Mouse (Mus musculus) spleen, postnatal 10 days (tissue): ENCODE results near the gene Sec23b.

Experiments
- DNase-seq, 2 experiments: peaks; one replicate each; pipeline ENCODE4 v3.0.0; 2021 to 2022; ENCODE audit warnings: low spot score in 2 of 2

Gene Sec23b

DNA sequence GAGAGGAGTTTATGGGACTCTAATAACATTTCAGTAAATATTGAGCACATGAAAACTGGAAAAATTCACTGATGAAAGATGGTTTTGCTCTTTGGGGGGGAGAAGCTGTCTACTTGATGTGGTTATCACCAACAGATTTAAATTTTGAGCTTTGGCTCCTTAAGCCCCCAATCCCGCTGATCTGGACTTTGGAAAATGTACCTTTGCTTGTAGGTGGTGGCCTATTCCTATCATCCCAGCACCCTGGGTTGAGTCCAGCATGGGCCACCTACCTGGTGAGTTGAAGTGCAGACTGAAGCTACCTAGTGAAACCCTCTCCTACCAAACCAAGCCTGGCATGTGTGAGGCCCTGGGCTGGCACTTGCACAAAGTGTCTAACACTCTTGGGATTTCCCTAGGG is 45.5 kb downstream of the Sec23b start:
- no peak for DNase-seq

DNA sequence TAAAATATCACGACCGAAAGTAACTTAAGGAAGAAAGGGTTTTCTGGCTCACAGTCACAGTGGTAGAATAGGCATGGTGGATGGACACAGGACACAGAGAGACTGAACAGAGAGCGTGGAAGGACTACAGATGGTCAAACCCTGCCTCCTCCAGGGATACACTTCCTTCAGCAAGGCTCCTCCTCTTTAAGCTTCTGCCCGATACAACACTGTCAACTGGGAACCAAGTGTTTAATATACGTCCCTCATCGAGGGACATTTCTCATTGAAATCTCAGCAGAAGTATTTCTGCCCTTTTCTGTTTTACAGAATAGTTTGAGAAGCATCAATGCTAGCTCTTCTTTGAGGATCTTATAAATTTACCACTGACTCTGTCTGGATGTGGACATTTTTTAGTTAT is 57.9 kb downstream of the Sec23b start:
- no peak for DNase-seq

DNA sequence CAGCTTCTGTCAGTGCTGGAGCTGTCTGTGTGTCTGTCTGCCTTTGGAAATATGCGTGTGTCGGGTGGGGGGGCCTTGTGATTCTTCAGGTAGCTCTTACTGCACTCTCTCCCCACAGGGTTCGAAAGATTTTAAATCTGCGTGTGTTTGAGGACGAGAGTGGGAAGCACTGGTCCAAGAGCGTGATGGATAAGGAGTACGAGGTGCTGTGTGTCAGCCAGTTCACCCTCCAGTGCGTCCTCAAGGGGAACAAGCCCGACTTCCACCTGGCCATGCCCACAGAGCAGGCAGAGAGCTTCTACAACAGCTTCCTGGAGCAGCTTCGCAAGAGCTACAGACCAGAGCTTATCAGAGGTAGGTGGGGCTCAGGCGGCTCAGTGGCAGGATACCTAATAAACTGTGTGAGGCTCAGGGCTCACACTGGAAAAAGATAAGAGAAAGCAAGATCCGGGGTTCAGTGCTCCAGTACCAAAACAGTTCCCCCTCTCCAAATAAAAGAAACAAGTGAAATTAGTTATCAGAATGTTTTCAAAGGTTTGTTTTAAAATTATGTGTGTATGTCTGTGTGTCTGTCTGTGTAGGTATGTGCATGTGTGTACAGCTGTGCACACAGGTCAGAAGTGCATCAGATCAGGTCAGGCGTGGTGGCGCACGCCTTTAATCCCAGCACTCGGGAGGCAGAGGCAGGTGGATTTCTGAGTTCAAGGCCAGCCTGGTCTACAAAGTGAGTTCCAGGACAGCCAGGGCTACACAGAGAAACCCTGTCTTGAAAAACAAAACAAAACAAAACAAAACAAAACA is 61.2 kb downstream of the Sec23b start:
- DNase-seq, result no peak

GRCm38 (mm10) chr2:144621491-144621890 is 65.5 kb downstream of the Sec23b start:
- no peak for DNase-seq

DNA sequence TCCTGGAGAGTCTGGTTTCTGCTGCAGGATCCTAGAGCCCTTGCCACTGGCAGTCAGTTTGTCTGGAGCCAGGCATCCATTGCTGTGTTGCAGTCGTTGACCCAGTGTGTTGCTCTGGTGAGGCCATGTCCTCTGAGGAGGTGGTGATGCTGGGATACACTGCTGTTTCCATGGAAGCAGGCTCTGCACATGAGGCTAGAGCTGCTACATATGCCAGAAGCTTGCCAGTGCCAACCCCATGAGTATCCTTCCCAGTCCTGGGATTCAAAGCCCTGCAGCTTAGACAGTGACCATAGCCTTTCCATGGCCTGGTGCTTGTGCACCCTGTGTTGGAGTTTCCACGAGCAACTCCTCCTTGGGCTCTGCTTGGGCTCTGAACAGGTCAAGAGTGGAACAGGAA is 77.5 kb downstream of the Sec23b start:
- DNase-seq, result no peak

DNA sequence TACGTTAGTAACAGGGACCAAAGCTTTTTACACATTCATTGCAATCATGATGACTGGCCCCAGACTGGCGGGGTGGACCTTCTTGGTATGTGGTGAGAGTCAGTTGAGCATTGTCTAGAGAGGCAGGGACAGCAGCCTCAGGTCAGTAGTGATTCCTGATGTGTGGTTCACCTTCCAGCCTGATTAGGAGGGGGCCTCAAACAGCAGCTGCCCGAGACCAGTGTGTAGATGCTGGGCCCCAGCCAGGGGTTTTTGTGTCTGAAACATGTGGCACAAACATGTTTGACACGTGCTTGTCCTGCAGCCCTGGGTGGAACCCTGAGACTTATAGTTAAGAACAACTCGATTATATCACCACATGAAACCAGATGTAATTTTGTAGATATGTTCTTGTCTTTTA is 78.2 kb downstream of the Sec23b start:
- DNase-seq, result no peak

- DNase-seq, result no peak
These were observed 78.7 kb downstream of the Sec23b start for GRCm38 (mm10) chr2:144634729-144635128.

GRCm38 (mm10) chr2:144635644-144636320 is 79.8 kb downstream of the Sec23b start:
- peak; percentile 32 to 68 for DNase-seq

DNA sequence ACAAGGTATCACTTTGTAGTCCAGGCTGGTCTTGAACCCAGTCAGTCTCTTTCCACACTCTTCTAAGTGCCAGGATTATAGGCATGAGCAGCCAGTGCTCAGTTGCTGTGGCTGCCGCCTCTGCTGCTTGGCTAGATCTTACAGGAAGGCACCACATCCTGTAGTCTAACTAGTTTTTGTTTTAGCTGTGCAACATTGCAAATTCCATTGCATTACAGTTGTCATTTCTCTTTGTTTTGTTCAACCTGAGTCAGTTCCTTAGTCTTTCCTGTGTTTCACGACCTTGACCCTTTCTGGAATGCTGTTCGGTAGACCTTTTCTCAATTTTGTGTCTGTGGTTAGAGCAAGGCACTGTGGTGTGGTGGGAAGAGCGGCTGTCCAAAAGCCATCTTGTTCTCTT is 81.2 kb downstream of the Sec23b start:
- no peak for DNase-seq

DNA sequence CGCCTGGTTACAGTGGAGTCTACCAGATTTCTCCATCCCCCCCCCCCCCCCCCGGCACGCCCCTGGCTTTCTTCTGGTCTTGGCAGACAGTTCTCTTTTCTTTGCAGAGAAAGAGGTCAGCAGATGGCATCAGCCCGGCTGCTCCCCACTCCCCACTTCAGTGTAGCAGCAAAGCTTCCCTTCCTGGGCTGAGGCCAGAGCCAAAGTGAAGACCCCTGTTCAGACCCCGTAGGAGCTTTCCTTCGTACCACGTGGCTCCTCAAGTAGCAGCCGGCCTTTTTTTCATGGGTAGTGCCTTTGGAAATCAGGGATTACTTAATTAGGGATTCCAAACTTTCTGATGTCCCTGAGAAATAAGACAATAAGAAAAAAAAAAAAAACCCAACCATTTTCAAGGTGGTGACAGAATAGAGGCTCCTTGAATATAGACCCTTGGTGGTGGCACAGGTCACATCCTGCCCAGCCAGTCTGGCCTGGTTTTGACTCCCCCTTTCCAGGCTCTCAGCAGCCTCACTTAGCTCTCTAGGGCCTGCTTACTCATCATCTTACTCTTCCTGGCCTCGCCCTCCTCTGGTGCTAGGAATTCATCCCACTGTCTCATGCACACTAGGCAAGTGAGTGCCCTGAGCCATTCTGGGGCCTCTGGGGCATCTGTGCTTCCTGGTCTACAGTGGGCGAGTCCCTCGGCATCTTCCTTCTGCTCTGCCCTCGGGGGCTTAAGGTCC is 81.8 kb downstream of the Sec23b start:
- DNase-seq, result no peak

GRCm38 (mm10) chr2:144638719-144639118 is 82.7 kb downstream of the Sec23b start:
- no peak for DNase-seq

DNA sequence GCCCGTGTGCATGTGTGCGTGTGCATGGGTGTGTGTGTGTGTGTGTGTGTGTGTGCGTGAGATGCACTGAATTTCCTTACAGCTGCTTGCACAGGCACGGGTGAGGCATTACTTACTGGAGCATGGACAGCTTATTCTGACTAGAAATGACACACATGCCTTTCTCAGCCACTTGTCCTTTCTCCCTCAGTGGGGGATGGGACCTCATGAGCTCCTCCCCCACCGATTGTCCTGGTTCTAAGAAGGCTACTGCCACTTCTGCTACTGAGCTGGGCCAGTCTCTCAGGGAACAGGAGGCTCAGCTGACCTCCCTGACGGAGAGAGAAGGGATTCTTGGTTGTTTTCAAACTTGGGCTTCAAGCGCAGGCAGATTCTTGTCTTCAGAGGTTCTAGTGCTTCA is 84.1 kb downstream of the Sec23b start:
- DNase-seq, result no peak
